Mouse (Mus musculus): ENCODE measurements at regions not wholly inside any gene's neighbourhood (a gene's known extent, or its start where the extent isn't known, plus 50 kb on each side); places are given as distances from the start of the nearest gene placed in this dataset.

- peaks cover 23% of the 10 kb centered on the region for H3K4me1 ChIP-seq (ENCODE audit: control insufficient read depth, insufficient read depth, low read length)
- H3K27ac ChIP-seq (ENCODE audit: insufficient read depth, low read depth, low read length): no peak overlapping the region
- H3K4me3 ChIP-seq (ENCODE audit: insufficient read depth, low read length): no peak overlapping the region
- TF ChIP-seq CTCF (IDR thresholded peaks at IDR 0.05; ENCODE audit: low read depth, low read length): no peak
- no peak for TF ChIP-seq POLR2A (IDR thresholded peaks at IDR 0.05; ENCODE audit: borderline replicate concordance, low read depth, low read length)
Observed at GRCm38 (mm10) chr10:8027023-8027422, 71.0 kb upstream of the Tab2 start.

GRCm38 (mm10) chr10:8023741-8024140 is 67.7 kb upstream of the Tab2 start:
- Histone ChIP-seq H3K4me1 (ENCODE audit: control insufficient read depth, insufficient read depth, low read length) (peaks cover 28% of the 10 kb centered on the region), H3K4me3 (ENCODE audit: insufficient read depth, low read length) (no peak overlapping the region), H3K27ac (ENCODE audit: insufficient read depth, low read depth, low read length) (no peak overlapping the region)
- TF ChIP-seq CTCF (IDR thresholded peaks at IDR 0.05; ENCODE audit: low read depth, low read length): no peak
- no peak for TF ChIP-seq POLR2A (IDR thresholded peaks at IDR 0.05; ENCODE audit: borderline replicate concordance, low read depth, low read length)

DNA sequence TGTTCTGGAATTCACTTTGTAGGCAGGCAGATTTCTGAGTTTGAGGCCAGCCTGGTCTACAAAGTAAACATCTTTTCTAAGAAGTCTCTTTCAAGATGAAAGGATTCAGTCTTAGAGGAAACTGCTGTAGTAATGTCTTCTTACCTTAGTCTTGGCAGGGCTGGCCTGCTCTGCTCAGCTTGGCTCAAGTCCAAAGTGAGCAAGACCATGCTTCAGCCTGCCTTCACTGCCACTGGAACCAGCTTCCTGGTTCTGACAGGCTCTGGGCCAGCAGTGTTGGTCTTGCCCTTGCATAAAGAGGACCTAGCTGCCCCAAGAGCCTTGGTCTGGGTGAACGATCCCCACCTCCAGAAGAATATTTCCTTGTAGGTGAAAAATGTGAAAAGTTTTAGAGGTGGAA is 65.9 kb upstream of the Tab2 start:
- peaks cover 20% of the 10 kb centered on the region for H3K4me1 ChIP-seq (ENCODE audit: control insufficient read depth, insufficient read depth, low read length)

DNA sequence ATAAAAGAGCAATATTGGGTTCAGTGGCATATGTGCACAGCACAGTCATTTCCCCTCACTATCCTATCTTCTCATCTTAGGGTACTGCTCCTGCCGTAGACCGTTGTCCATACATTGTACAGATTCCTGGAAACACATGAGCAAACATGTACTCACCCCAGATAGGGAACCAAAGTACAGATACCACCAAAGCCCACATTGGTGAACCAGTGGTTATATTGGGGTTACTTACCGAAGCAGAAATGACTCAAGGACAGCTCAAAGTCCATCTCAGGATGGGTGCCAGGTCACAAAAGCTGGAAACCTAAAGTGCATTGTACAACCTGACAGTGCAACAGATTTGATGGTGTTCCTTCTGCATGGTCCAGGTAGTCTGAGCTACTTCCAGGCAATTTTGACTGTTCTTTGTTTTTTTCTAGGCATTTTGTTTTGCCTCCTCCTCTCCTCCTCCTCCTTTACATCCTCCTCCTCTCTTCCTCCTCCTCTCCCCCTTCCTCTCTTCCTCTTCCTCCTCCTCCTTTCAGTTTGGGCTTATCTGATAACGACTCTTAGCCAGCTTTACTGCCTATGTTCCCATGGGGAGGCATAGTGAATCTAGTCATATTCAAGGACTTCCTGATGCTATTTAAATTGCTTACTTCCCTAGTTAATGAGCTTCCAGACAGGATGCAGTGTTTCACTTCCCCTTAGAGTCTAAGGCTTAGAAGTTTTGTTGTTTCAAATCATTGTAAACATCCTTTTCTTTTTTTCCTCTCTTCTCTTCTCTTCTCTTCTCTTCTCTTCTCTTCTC is 65.1 kb upstream of the Tab2 start:
- H3K4me1 ChIP-seq (ENCODE audit: control insufficient read depth, insufficient read depth, low read length): peaks cover 14% of the 10 kb centered on the region
- TF ChIP-seq POLR2A (IDR thresholded peaks at IDR 0.05; ENCODE audit: borderline replicate concordance, low read depth, low read length): no peak
- no peak for TF ChIP-seq CTCF (IDR thresholded peaks at IDR 0.05; ENCODE audit: low read depth, low read length)
- peak overlapping the region; percentile 58 for H3K27ac ChIP-seq (ENCODE audit: insufficient read depth, low read depth, low read length)
- H3K4me3 ChIP-seq (ENCODE audit: insufficient read depth, low read length): no peak overlapping the region

More for the DNA sequence above, 65.9 kb upstream of the Tab2 start:
- Histone ChIP-seq H3K4me3 (ENCODE audit: insufficient read depth, low read length) (no peak overlapping the region), H3K27ac (ENCODE audit: insufficient read depth, low read depth, low read length) (peak overlapping the region; percentile 57; the same call in 1 of the 2 replicates)
- no peak for TF ChIP-seq CTCF (IDR thresholded peaks at IDR 0.05; ENCODE audit: low read depth, low read length)
- TF ChIP-seq POLR2A (IDR thresholded peaks at IDR 0.05; ENCODE audit: borderline replicate concordance, low read depth, low read length): no peak

GRCm38 (mm10) chr10:8020113-8020512 is 64.1 kb upstream of the Tab2 start:
- no peak for TF ChIP-seq POLR2A (IDR thresholded peaks at IDR 0.05; ENCODE audit: borderline replicate concordance, low read depth, low read length)
- Histone ChIP-seq H3K4me1 (ENCODE audit: control insufficient read depth, insufficient read depth, low read length) (peaks cover 14% of the 10 kb centered on the region), H3K27ac (ENCODE audit: insufficient read depth, low read depth, low read length) (no peak overlapping the region), H3K4me3 (ENCODE audit: insufficient read depth, low read length) (no peak overlapping the region)

DNA sequence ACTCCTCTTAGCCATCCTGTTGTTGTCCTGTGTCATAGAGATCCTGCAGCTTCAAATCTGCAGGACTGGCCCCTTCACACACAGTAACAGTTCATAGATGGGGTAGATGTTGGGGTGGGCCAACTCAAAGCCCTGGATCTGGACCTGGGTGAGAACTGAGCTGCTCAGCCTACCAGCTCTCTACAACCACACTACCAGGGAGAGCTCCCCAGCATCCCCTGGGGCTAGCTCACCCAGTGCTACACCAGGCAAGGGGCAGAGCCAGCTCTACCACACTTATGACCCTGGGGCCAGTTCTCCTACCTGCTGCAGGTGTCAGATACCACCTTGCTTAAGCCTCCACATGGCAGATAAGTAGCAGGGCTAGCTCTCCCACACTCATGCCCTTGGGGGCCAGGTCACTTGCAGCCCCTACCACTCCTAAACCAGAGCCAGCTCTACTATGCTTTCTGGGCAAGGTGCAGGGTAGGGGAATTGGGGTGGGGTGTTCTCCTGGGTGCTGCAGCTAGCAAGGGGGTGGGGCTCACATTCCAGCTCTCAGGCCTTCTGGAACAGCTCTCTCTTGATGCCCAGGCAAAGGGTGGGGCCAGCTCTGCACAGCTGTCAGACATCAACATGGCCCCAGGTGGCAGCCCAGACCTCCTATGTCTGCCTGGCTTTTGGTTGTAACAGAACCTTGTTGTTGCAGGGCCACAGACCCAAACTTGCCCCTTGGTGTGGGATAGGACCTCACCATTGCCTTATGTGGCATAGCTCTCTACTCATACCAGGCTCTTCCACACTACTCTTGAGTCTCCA is 62.4 kb upstream of the Tab2 start:
- no peak overlapping the region for H3K4me3 ChIP-seq (ENCODE audit: insufficient read depth, low read length)
- H3K27ac ChIP-seq (ENCODE audit: insufficient read depth, low read depth, low read length): no peak overlapping the region
- no peak for TF ChIP-seq POLR2A (IDR thresholded peaks at IDR 0.05; ENCODE audit: borderline replicate concordance, low read depth, low read length)
- TF ChIP-seq CTCF (IDR thresholded peaks at IDR 0.05; ENCODE audit: low read depth, low read length): no peak
- peaks cover 14% of the 10 kb centered on the region for H3K4me1 ChIP-seq (ENCODE audit: control insufficient read depth, insufficient read depth, low read length)

DNA sequence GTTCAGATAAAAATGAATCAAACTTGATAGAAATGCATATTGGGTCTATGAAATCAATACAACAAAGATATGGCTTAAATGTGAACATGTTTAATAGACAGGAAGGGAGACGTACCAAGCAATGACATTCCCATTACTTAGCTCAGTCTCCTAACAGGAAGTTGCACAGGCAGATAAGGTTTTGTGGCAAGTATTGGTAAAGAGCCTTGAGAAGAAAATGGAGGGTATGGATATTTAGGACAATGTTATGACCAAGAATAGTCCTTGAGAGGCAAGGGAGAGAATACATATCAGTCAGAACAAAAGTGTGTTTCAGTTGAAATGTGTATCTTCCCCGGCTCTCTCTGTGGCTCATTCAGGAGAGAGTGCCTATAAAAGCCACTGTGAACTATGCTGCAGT is 60.7 kb upstream of the Tab2 start:
- Histone ChIP-seq H3K27ac (ENCODE audit: insufficient read depth, low read depth, low read length) (no peak overlapping the region), H3K4me3 (ENCODE audit: insufficient read depth, low read length) (no peak overlapping the region), H3K4me1 (ENCODE audit: control insufficient read depth, insufficient read depth, low read length) (peaks cover 5% of the 10 kb centered on the region)
- TF ChIP-seq POLR2A (IDR thresholded peaks at IDR 0.05; ENCODE audit: borderline replicate concordance, low read depth, low read length) (no peak), CTCF (IDR thresholded peaks at IDR 0.05; ENCODE audit: low read depth, low read length) (no peak)

DNA sequence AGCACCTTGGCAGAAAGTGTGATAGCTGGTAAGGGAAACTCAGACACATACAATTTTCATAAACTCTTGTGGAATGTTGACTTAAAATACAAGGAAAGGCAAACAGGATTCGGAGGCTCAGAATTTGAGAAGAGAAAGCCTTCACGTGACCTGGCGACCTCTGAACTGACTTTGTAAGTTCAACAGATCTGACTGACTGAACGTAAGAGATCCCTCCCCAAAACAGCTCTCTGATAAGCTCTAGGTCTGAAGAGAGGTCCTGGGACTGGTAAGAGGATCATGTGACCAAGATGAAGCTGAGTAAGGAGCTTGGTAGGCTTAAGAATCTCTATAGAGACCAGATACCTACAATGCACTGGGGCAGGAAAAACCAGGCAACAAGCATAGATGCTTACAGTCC is 55.7 kb upstream of the Tab2 start:
- peaks cover 19% of the 10 kb centered on the region for H3K4me1 ChIP-seq (ENCODE audit: control insufficient read depth, insufficient read depth, low read length)
- no peak overlapping the region for H3K27ac ChIP-seq (ENCODE audit: insufficient read depth, low read depth, low read length)
- TF ChIP-seq CTCF (IDR thresholded peaks at IDR 0.05; ENCODE audit: low read depth, low read length) (no peak), POLR2A (IDR thresholded peaks at IDR 0.05; ENCODE audit: borderline replicate concordance, low read depth, low read length) (no peak)
- H3K4me3 ChIP-seq (ENCODE audit: insufficient read depth, low read length): no peak overlapping the region

GRCm38 (mm10) chr10:8011138-8011537 is 55.1 kb upstream of the Tab2 start:
- TF ChIP-seq CTCF (IDR thresholded peaks at IDR 0.05; ENCODE audit: low read depth, low read length) (no peak), POLR2A (IDR thresholded peaks at IDR 0.05; ENCODE audit: borderline replicate concordance, low read depth, low read length) (no peak)
- Histone ChIP-seq H3K4me1 (ENCODE audit: control insufficient read depth, insufficient read depth, low read length) (peaks cover 19% of the 10 kb centered on the region), H3K4me3 (ENCODE audit: insufficient read depth, low read length) (no peak overlapping the region), H3K27ac (ENCODE audit: insufficient read depth, low read depth, low read length) (no peak overlapping the region)

- Histone ChIP-seq H3K27ac (ENCODE audit: insufficient read depth, low read depth, low read length) (peak overlapping the region; percentile 48), H3K4me1 (ENCODE audit: control insufficient read depth, insufficient read depth, low read length) (peaks cover 24% of the 10 kb centered on the region), H3K4me3 (ENCODE audit: insufficient read depth, low read length) (no peak overlapping the region)
- TF ChIP-seq CTCF (IDR thresholded peaks at IDR 0.05; ENCODE audit: low read depth, low read length): no peak
- no peak for TF ChIP-seq POLR2A (IDR thresholded peaks at IDR 0.05; ENCODE audit: borderline replicate concordance, low read depth, low read length)
Observed at GRCm38 (mm10) chr10:8009855-8010254, 53.8 kb upstream of the Tab2 start.

Measured in bone marrow macrophage, adult 2 months (primary cell).